Mouse (Mus musculus) cerebellum, adult 2 months (tissue): ENCODE measurements around the gene Mafg.
A peak's percentile ranks its signal among the peaks of the same experiment; 100 is the strongest.

Source experiments
- CTCF ChIP-seq: fragments of 200-500 bp; IDR thresholded peaks from 2 replicates; pipeline ENCODE4 v1.5.1; 2011; ENCODE audit warnings: low read depth, mild to moderate bottlenecking, control low read depth, low read length, moderate library complexity, borderline replicate concordance; ENCODE audit not compliant: insufficient read depth
- POLR2A ChIP-seq: fragments of 200-500 bp; IDR thresholded peaks from 2 replicates; pipeline ENCODE4 v1.6.1; 2011; ENCODE audit warnings: low read length, control low read depth, borderline replicate concordance; ENCODE audit not compliant: insufficient read depth

DNA sequence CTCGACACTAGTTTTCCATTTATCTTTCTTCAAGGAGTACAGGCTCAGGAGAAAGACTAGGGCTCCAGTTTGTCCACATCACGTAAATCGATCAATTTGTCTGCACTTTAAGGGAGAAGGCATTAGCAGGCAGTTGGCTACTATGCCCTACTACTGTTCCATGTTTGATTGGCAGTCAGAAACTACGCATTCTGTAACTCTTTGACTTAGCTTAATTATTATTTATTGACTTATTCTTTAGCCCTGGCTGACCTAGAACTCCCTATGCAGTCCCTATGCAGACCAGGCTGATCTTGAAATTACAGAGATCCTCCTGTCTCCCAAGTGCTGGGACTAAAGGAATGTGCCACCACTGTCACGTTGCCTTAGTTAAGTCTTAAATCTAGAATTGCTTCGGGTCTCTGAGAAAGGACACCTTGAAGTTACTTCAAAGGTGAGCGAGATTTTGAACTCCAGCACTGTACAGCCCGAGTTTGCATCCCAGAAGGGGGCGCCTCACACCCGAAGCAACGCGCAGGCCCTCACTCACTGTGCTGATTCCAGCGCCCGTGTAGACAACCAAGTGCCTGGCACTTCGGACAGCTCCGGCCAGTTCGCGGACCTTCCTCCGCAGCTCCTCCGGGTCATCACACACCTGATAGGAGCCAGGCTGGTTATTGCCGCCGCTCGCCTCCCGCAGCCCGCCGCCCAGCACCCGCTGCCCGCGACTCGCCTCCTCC is 9.3 kb downstream of the Mafg start:
- TF ChIP-seq POLR2A (no peak), CTCF (peak; percentile 59)
